ENCODE assay signal across 11 mouse cellular contexts in the genomic region with DNA sequence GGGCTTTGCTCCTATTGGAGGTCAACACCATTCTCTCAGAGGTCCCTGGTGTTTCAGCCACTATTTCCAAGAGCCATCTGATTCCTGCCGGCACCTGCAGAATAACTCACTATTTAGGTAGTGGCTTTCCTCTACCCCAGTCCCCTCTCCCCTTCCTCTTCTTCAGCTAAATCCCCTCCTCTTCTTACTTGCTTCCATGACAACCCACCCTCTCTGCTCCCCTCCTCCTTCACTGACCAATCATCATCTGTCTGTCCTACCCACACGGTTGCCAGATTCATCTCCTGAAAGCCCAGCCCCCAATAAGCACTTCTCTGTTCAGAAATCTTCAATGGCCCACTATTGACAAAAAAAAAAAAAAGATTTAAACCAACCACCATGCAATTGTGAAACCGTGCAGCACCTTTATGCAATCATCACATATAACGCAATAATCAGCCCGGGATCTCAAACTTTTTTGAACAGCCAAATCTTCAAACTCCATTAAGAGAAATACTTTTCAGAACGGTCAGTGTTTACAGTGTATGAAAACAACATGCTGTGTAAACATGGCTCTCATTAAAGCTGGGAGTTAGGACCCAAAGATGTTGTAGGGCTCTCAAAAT. TPM values are rescaled to one million over a fixed set of nuclear protein-coding genes. Genes with fewer than 3 reads are reported as not detected.
DNase-seq lines count a peak whose midpoint lies in the region; ATAC-seq and TF ChIP-seq lines count a peak whose summit lies in the region.
"Had no signal": no experiment of that assay in that cellular context is flagged by ENCODE, and none has a peak within 500 bp of the region (broad histone marks: within the 10 kb centered on the region; RNA-seq: fewer than 3 reads in every experiment).

No protein-coding gene starts in this region.

- no peak for TF ChIP-seq CTCF in forebrain, postnatal 0 days (IDR thresholded peaks at IDR 0.05; ENCODE audit: low read depth)
- no peak for TF ChIP-seq CTCF in liver, adult 2 months (IDR thresholded peaks at IDR 0.05; ENCODE audit: low read depth, low read length)
- no peak for TF ChIP-seq CTCF in ES-Bruce4 (IDR thresholded peaks at IDR 0.05; ENCODE audit: low read depth, low read length)

- peaks cover 15% of the 10 kb centered on the region; the same call in 1 of the 2 replicates for H3K27me3 ChIP-seq in forebrain, embryonic 10.5 days (ENCODE audit: poor library complexity, severe bottlenecking)
- H3K27me3 ChIP-seq in forebrain, postnatal 0 days (ENCODE audit: insufficient read depth, low read length) = no peaks in the 10 kb centered on the region
- H3K27me3 ChIP-seq in liver, adult 2 months (ENCODE audit: control insufficient read depth, insufficient read depth, low read length) = no peaks in the 10 kb centered on the region
- H3K27me3 ChIP-seq in liver, embryonic 12.5 days (replicated peaks) = peaks cover 47% of the 10 kb centered on the region
- H3K27me3 ChIP-seq in ES-Bruce4 (ENCODE audit: control insufficient read depth, insufficient read depth, low read length, poor library complexity, severe bottlenecking) = no peaks in the 10 kb centered on the region
- peaks cover 8% of the 10 kb centered on the region for H3K27me3 ChIP-seq in limb, embryonic 12.5 days

- no peak overlapping the region for H3K4me2 ChIP-seq in forebrain, postnatal 0 days (ENCODE audit: low read depth)
- H3K4me2 ChIP-seq in liver, embryonic 12.5 days = no peak overlapping the region
- peak overlapping the region; percentile 51 for H3K4me2 ChIP-seq in limb, embryonic 12.5 days

- no peak for ATAC-seq in forebrain, postnatal 0 days
- ATAC-seq in liver, embryonic 12.5 days = no peak
- no peak for ATAC-seq in limb, embryonic 12.5 days (ENCODE audit: insufficient number of reproducible peaks, insufficient read depth, low FRiP score, low TSS enrichment, low read depth)

- H3K9me3 ChIP-seq in forebrain, embryonic 10.5 days = no peaks in the 10 kb centered on the region
- H3K9me3 ChIP-seq in forebrain, postnatal 0 days (ENCODE audit: low read length) = no peaks in the 10 kb centered on the region
- H3K9me3 ChIP-seq in liver, embryonic 12.5 days (replicated peaks) = no peaks in the 10 kb centered on the region
- H3K9me3 ChIP-seq in ES-Bruce4 (replicated peaks; ENCODE audit: control insufficient read depth, insufficient read depth, low read length, poor library complexity, severe bottlenecking) = no peaks in the 10 kb centered on the region
- no peaks in the 10 kb centered on the region for H3K9me3 ChIP-seq in limb, embryonic 12.5 days
- H3K9me3 ChIP-seq: limb, embryonic 15.5 days had no signal

- TF ChIP-seq POLR2A in liver, adult 2 months (IDR thresholded peaks at IDR 0.05; ENCODE audit: extremely low read depth, insufficient read depth, low read length) = no peak
- TF ChIP-seq POLR2A in ES-Bruce4 (IDR thresholded peaks at IDR 0.05; ENCODE audit: insufficient read depth, low read length) = no peak

- no peaks in the 10 kb centered on the region for H3K36me3 ChIP-seq in forebrain, embryonic 10.5 days (replicated peaks)
- no peaks in the 10 kb centered on the region for H3K36me3 ChIP-seq in forebrain, postnatal 0 days (ENCODE audit: insufficient read depth)
- no peaks in the 10 kb centered on the region for H3K36me3 ChIP-seq in liver, adult 2 months (ENCODE audit: control insufficient read depth, insufficient read depth, low read length)
- H3K36me3 ChIP-seq in liver, embryonic 12.5 days = no peaks in the 10 kb centered on the region
- H3K36me3 ChIP-seq in ES-Bruce4 (ENCODE audit: control insufficient read depth, insufficient read depth, low read length, poor library complexity, severe bottlenecking) = no peaks in the 10 kb centered on the region
- no peaks in the 10 kb centered on the region for H3K36me3 ChIP-seq in limb, embryonic 12.5 days
- H3K36me3 ChIP-seq: limb, embryonic 15.5 days had no signal

- H3K4me3 ChIP-seq in forebrain, embryonic 10.5 days = peak overlapping the region; percentile 38
- H3K4me3 ChIP-seq in forebrain, postnatal 0 days (ENCODE audit: low read depth, low read length) = no peak overlapping the region
- no peak overlapping the region for H3K4me3 ChIP-seq in liver, adult 2 months (ENCODE audit: insufficient read depth, low read depth, low read length)
- no peak overlapping the region for H3K4me3 ChIP-seq in liver, embryonic 12.5 days
- H3K4me3 ChIP-seq in ES-Bruce4 (ENCODE audit: low read depth, low read length) = no peak overlapping the region
- no peak overlapping the region for H3K4me3 ChIP-seq in limb, embryonic 12.5 days (replicated peaks)
- H3K4me3 ChIP-seq: limb, embryonic 15.5 days had no signal

- H3K9ac ChIP-seq in forebrain, postnatal 0 days = no peak overlapping the region
- H3K9ac ChIP-seq in liver, adult 2 months (ENCODE audit: low read depth, low read length) = no peak overlapping the region
- H3K9ac ChIP-seq in liver, embryonic 12.5 days = no peak overlapping the region
- no peak overlapping the region for H3K9ac ChIP-seq in ES-Bruce4 (ENCODE audit: low read depth, poor library complexity, severe bottlenecking)
- no peak overlapping the region for H3K9ac ChIP-seq in limb, embryonic 12.5 days (replicated peaks)
- H3K9ac ChIP-seq: limb, embryonic 15.5 days had no signal

- no peaks in the 10 kb centered on the region for H3K79me2 ChIP-seq in liver, adult 2 months (ENCODE audit: control insufficient read depth, insufficient read depth, low read length)

- H3K27ac ChIP-seq in forebrain, embryonic 10.5 days = peak overlapping the region; percentile 56
- no peak overlapping the region for H3K27ac ChIP-seq in forebrain, postnatal 0 days (ENCODE audit: low read depth, low read length)
- H3K27ac ChIP-seq in liver, adult 2 months (replicated peaks; ENCODE audit: insufficient read depth, low read depth, low read length) = no peak overlapping the region
- H3K27ac ChIP-seq in liver, embryonic 12.5 days = no peak overlapping the region
- H3K27ac ChIP-seq in ES-Bruce4 (ENCODE audit: insufficient read depth, low read length) = peak overlapping the region; percentile 48; the same call in 1 of the 2 replicates
- H3K27ac ChIP-seq in limb, embryonic 12.5 days = no peak overlapping the region
- H3K27ac ChIP-seq: limb, embryonic 15.5 days had no signal

- H3K4me1 ChIP-seq in forebrain, embryonic 10.5 days = peaks cover 55% of the 10 kb centered on the region
- peaks cover 14% of the 10 kb centered on the region for H3K4me1 ChIP-seq in forebrain, postnatal 0 days (ENCODE audit: insufficient read depth)
- peaks cover 14% of the 10 kb centered on the region for H3K4me1 ChIP-seq in liver, adult 2 months (ENCODE audit: control insufficient read depth, insufficient read depth, low read length)
- peaks cover 22% of the 10 kb centered on the region for H3K4me1 ChIP-seq in liver, embryonic 12.5 days
- peaks cover 5% of the 10 kb centered on the region for H3K4me1 ChIP-seq in ES-Bruce4 (ENCODE audit: control insufficient read depth, insufficient read depth, low read length)
- H3K4me1 ChIP-seq in limb, embryonic 12.5 days (replicated peaks) = peaks cover 29% of the 10 kb centered on the region

- 26% methylated on average over 6 of the region's 6 CpGs for WGBS in forebrain, embryonic 10.5 days
- 32% methylated on average over 6 of the region's 6 CpGs for WGBS in forebrain, postnatal 0 days
- WGBS in liver, adult 2 months = 12% methylated on average over 6 of the region's 6 CpGs
- 30% methylated on average over 6 of the region's 6 CpGs for WGBS in liver, embryonic 12.5 days (ENCODE audit: insufficient replicate concordance)
- WGBS in limb, embryonic 12.5 days = 34% methylated on average over 6 of the region's 6 CpGs

- no peak for DNase-seq in forebrain, embryonic 10.5 days (ENCODE audit: extremely low spot score, low spot score)
- DNase-seq in forebrain, postnatal 0 days = no peak
- peak; percentile 65 for DNase-seq in liver, adult 2 months (ENCODE audit: extremely low read depth, low read depth, low spot score)
- no peak for DNase-seq in left cerebral cortex, adult 8-10 months (ENCODE audit: low spot score in 2 of 2)
- no peak for DNase-seq in layer of hippocampus, postnatal 36 days
- DNase-seq: adrenal gland, postnatal 25 days; kidney, adult 11 months had no signal

- no peak for TF ChIP-seq EP300 in ES-Bruce4 (IDR thresholded peaks at IDR 0.05; ENCODE audit: insufficient read depth, low read depth, low read length)

RNA-seq across cellular contexts. Expression of a gene that starts 5.2 kb away (rescaled TPM):
- 7.4 and 7.6 TPM in 2 replicates for polyA plus RNA-seq in forebrain, embryonic 10.5 days (2016; fragmentation: Nextera tagmentation; extraction: Ambion mirVana)
- 29.5 and 43.7 TPM in 2 replicates for total RNA-seq in forebrain, postnatal 0 days (2014; rRNA removed)
- polyA plus RNA-seq in forebrain, postnatal 0 days (2015; fragmentation: Nextera tagmentation; extraction: Ambion mirVana) = 7.2 and 11.8 TPM in 2 replicates
- total RNA-seq in liver, adult 2 months (2014; rRNA removed) = 4.0 and 10.3 TPM in 2 replicates
- polyA plus RNA-seq in liver, adult 2 months (2012; rRNA removed) = 38.6 and 48.0 TPM in 2 replicates
- polyA plus RNA-seq in liver, embryonic 12.5 days (2016; fragmentation: Nextera tagmentation; extraction: Ambion mirVana) = 1.8 and 1.9 TPM in 2 replicates
- polyA plus RNA-seq in ES-Bruce4 (2011; ENCODE audit: insufficient read depth, insufficient read length, low read depth, missing spikeins) = 10.3 and 13.1 TPM in 2 replicates
- 5.5 and 6.0 TPM in 2 replicates for polyA plus RNA-seq in limb, embryonic 12.5 days (2016; fragmentation: Nextera tagmentation; extraction: Ambion mirVana)
- total RNA-seq in left cerebral cortex, adult 8-10 months (2022) = 10 to 100 TPM; 53.8 to 66.5 (median 60.4) TPM
- total RNA-seq in layer of hippocampus, postnatal 36 days (2021) = 10 to 100 TPM; 73.5 to 75.3 TPM

Comparison
In these comparisons a context has a peak if more than half of its experiments do, and no peak if none do; other contexts are left out.
1. H3K27ac ChIP-seq: peak in forebrain, embryonic 10.5 days (single experiment) and ES-Bruce4 (single experiment); none in forebrain, postnatal 0 days (single experiment), liver, adult 2 months (single experiment), liver, embryonic 12.5 days (single experiment) and limb, embryonic 12.5 days (single experiment).